Mouse (Mus musculus) urinary bladder, postnatal 10 days (tissue): Measurements from ENCODE around the gene Tcerg1l.

Source experiments
- DNase-seq: peaks from one replicate; pipeline ENCODE4 v3.0.0; 2022; ENCODE audit warnings: low spot score

The Tcerg1l gene

DNA sequence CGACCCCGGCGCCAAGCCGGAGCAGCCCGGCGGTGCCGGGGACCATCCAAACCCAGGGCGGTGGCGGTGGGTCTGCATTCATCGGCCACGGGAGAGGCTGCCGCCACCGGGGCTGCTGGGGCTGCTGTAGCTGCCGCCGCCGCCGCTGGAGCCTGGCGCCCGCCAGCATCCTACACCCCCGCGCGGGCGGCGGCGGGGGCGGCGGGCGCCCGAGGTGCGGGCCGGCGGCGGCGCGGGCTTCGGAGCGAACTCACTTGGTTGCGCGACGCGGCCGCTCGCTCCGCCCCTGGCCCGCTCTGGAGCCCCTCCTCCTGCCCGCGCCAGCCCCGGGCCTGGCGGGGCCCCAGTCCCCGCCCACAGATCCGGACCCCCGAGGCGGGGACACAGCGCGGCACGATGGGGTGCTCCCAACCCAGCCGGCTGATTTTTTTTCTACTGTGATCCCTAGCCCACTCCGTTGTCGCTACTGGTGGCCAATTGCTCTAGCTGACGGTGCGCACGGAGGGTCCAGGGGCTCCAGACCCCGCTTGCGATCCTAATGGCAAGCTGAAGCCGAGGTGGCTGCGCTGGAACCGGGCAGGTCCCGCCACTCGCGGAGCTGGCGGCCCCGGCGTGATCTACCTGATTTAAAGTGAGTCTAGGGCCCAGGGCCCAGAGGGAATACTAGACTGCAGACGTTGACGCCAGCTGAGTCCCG lies at the start of gene Tcerg1l:
Gene Tcerg1l (minus strand): TSS at position 246 of the 697 bp plus-strand sequence.
- DNase-seq = no peak

DNA sequence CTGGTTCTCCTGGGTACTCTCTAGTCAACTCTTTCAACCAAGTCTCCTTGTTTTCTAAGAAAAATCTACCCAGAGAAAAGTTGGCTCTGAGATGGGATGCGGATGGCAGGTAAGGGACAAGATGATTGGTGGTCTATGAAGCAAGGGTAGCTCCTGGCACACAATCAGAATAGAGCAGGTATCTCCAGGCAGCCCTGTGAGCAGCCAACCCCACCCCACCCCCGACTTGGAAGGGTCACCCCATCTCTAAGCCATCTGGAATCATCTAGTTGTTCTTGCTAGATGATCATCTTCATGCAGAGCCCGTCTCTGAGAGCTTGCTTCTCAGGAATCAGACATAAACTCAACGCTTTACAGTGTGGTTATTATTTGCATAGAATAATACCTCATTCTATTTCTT lies 44.6 kb upstream of the Tcerg1l start:
- no peak for DNase-seq

DNA sequence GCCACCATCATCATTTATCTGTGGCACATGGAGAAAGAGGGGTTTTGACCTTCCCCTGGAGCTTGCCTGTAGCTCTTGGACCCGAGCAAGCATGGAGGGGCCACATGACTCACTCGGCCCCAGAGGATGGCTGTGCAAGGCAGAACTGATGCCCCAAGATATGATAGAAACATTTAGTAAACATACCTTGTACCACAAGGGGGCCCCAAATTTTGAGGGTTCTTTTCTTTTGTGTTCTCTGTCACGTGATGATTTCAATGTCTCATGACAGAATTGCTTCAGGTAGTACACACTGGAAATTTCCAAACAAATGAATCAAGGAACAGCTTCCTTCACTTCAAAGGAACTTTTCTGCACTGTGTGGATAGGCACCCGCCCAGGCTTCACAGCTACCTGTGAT lies 35.0 kb upstream of the Tcerg1l start:
- DNase-seq = no peak

DNA sequence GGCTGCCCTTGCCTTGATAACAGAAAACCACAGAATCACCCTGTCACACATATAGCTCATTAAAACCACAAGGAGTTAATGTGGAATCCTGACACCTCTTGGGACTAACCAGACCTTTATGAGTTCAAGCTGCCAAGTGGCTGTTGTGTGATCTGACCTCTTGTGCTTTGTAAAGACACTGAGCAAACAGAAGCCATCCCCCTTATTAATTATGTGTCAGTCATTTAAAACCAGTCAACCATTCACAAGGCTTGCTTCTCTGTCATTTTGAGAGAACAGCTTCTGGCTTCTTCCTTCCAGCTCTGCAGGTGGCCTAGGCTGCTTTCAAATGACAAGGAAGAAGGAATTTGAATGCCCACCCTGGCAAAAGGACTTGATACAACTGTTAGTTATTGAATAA lies 33.9 kb upstream of the Tcerg1l start:
- no peak for DNase-seq

DNA sequence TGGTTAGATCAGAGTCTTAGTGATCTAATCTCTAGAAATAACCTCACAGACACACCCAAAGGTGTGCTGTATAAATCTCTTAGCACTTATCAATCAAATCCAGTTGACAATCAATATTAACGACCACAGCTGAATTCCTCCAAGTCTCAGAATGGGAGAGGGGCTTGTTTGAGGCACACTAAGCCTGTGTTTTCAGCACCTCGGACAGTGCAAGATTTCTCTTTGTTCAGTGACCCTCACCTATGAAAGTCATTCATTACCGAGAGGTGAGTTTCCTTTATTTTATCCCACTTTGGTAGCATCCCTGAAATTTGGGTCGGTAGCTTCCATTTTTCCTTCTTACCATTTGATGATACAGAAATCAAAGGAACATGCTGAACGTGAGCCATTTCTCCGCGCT lies 32.4 kb upstream of the Tcerg1l start:
- DNase-seq = no peak

DNA sequence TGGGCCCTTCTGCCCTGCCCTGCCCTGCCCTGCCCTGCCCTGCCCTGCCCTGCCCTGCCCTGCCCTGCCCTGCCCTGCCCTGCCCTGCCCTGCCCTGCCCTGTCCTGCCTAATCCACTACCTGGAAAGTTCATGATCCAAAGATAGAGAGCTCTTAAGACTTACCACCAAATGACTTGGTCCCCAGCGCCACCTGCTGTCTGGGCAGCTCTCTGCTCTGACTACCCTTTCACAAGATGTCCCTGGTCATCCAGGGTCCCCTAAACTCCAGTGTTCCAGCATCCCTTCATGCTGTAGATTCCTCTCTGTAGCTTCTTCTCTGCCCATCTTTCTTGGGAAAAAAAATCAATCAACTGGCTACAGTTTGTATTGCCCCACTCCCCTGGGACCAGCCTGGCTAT lies 31.3 kb upstream of the Tcerg1l start:
- DNase-seq = no peak

DNA sequence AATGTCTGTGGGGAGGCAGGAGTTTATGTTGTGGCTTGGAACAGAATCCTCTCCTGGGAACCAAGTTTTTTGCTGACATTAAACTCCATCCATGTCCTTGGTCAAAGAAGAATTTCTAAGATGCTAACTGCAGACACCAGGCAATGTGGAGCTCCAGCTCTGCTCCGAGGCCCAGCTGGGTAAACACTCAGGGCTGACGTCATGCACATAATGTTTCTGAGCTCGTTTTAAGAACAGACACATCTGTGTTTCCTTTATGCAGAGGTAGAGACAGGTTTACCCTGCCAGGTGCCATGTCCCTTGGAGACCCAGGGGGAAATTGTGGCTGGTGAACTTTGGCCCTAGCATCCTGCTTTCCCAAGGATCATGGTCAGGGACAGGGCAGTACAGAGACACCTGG lies 29.9 kb upstream of the Tcerg1l start:
- DNase-seq = no peak

DNA sequence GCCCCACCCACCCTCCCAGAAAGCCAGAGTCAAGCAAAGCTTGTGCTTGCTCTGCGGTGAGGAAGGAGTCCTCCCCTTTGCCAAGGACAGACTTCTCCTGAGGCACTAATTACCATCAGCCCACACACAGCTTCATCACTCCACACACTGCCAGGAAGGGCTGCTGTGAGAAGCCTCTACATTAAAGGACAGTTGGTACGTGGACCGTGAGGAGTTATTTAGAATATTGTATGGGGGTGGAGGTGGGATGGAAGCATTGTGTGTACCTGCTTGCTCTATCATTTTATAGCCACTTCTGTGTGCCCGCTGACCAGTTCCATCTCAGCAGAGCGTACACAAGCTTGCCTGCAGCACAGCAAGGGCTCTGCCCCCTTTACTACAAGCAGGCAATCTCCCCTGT lies 16.0 kb upstream of the Tcerg1l start:
- DNase-seq = no peak

DNA sequence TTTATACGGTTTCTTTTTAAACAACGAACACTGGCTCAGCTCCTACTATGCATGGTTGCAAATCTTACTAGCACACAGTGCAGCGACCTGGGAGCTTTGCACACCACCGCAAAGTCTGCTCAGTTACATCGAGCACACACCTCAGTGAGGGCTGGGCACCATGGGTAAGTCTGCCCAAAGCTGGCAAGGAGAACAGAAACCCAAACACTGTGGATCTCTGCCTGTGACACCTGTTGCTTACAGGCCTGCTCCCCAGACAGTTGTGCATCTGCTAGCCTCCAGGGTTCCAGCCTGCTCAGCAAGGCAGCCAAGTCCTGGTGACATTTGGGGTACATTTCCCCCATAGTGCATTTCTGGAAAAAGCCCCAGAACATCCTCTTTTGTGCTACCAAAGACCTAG lies 4.1 kb upstream of the Tcerg1l start:
- no peak for DNase-seq

DNA sequence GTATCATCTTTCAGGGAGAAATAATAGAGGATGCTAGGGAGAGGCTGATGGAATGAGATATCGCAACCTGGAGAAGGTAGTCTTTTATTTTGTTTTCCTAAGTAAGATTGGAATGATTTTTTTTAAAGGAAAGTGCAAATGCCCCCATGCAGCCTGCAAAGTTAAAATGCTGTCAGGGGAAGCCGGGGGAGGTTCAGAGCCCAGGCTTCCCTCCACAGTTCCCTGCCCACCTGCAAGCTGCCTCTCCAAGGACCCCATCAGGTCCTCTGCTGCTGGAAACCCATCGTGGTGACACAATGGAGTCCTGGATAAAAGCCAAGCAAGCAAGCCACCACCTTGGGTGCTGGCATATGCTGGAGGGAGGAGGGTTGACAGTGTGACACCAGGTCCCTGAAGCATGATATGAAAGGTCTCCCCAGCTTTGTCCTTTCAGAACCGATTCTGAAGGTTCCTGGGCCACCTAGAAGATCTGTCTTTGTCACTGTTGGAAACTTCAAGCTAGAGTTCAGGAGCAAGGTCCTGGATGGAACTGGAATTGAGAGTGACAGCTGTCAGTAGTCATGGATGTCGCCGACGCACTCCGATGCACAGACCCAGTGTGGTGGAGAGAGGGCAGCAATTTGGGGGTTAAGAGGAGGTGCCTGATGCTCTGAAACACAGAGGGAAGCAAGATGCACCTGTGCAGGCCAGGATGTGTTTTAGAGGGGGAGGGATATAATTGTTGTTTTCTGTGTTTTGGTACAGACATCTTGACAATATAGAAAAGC lies 3.2 kb upstream of the Tcerg1l start:
- DNase-seq = no peak

DNA sequence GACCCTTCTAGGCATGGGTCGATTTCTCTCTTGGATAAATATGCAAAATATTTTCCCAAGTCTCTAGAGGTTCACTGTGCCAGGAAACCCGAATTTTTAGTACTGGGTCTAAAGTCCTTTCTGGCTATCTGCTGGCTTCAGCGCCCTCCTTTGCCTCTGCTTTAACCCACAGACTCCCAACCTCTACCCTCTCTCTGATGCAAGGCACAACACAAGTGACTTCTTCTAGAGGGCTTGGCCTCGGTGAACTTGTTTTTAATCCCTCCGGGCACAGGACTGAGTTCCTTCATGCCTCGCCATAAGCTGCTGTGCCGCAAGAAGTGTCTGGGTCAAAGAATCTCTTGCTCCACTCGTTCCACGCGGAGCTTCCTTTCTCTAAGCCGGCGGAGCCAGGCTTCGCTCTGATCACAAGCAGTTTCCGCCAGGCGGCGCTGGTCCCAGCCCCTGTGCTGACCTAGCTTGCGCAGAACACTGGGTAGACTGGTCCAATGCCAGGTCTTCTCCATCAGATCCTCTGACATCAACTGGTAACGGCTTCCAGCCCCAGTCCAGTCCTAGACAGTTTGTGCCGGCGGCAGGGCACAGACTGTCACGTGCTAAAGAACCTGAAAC lies 758 bp upstream of the Tcerg1l start:
- DNase-seq = no peak

DNA sequence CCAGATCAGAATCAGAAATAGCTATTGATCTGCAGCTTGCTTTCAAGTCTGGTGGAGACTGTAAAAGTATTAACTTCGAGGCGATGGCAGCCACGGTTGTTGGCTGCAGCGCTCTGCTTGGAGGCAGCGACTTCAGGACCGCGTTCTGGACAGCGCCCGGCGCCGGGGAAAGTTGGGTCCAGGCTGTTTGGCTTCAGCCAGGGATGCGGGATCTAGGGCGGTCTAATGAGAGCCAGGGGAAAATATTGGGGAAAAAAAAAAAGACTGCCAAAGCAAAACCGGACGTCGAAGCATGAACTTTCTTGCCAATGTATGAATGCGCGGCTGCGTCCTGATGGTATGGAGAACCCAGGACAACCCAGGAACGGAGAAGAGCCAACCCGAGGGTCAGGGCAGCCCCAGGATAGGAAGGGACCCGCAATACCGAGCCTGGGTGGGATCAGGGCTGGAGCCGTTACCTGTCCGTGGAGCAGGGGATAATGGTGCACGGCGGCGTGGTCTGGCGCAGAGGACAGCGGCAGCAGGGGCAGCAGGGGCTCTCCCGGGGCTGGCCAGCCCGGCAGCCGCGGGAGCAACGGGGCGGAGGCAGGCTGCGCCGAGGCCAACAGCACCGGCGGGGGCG lies 556 bp downstream of the Tcerg1l start:
- peak; percentile 20 for DNase-seq

DNA sequence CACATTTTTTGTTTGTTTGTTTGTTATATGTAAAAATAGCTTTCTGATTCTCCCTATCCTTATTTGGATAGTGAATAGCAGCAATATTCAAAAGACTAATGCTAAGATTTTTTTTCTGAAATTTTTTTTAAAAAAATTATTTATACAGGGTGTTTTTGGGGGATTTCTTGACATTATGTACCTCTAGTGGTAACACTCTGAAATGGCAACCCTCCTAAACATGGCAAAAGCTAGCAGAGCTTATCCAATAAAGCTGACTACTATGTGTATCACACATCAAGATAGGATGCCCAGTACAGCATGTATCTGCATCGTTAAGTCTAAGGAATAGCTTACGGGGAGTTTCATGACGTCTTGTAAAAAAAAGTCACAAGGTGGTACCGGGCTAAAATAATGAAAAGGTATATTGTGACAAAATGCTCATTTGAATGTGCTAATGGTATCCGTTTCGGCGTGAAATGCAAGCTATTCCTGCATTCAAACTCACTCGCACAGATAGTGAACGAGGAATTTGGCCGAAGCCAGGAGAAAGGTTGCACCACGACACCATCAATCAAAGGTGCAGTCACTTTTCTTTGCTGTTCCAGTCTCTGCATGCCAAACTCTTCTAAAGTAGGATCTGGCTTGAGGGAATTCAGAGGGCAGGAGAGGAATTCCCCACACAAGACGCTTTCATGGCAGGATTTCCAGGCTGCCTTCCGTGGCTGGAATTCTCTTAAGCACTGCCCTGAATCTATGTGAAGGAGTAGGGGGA lies 1.2 kb downstream of the Tcerg1l start:
- DNase-seq = no peak

DNA sequence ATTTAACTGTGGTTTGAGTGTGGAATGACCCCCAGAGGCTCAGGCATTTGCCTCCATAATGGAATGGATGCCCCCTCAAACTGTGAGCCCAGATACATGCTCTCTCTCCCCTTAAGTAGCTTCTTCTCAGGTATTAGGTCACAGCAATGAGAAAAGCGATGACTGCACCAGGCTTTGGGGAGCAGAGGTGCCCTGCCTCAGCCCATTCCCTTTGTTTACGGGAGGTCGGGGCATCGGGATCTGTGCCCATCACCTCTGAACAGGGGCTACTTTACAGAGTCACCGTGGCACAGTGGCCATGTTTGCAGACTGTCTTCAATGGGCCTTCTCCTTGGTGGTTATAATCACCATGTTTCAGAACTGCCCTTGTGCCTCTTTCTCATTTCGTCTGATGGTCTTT lies 7.6 kb downstream of the Tcerg1l start:
- no peak for DNase-seq

DNA sequence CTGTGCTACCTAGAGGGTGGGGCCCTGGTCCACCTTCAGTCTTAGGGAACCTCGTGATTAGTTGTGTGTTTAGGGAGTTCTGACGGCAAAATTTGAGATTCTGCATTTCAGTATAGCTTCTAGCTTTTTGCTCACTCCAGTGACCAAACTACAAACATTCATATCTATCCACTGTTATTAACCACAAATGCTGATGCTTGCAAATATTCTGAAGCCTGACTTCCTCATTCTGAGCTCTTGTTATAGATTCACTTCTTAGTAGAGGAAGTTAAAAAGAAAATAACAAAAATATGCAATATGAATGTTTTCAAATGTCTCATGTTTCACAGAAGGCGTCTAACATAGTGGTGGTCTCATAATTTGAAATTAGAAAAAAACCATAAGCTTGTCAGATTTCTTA lies 8.5 kb downstream of the Tcerg1l start:
- DNase-seq = no peak

DNA sequence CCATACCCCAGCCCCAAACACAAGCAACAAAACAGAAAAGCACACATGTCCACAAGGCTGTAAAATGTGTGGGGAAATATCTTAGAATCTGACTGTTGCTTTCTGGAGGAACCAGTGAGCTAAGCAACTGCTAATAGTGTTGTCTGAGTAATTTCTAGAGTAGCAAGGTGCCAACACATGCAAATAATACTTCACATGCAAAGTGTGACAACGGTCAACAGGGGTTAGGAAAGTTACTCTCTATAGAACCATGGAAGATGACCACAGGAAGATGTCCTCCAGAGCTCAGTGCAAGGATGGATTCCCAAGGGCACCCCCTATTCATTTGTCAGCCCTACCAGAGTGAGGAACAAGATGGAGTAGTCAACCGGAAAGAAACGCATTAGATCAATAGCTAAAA lies 18.3 kb downstream of the Tcerg1l start:
- DNase-seq = no peak

DNA sequence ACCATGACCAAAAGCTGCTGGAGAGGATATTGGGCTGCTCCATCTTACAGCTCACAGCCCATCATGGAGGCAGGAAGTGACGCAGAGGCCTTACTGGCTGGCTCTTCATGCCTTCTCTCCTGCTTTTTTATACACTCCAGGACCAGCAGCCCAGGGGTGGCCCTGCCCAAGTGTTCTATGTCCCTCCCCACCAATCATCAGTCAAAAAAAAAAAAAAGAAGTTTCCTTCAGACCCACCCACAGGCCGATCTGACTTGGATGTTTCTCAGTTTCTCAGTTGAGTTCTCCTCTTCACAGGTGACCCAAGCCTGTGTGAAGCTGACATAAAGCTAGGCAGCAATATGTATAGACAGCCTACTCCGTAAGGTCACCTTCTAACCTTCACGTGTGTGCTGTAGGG lies 19.0 kb downstream of the Tcerg1l start:
- DNase-seq = no peak

DNA sequence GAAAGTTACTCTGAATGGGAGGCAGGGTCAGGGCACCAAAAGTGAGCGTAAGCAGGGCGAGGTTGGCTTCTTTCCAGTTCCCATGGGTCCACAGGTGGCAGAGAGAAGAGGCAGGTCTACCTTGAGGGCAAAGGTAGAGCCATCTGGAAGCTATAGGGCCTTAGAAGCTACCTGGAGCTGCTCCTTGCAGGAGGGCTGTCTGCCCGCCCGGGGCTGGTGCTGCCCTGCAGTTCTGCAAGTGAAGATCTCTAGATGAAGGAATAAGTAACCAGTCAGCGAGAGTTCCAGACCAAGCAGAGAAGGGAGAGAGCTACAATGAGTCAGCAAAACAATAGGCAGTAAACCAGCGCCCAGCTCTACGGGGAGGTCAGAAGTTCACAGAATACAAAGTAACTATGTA lies 22.0 kb downstream of the Tcerg1l start:
- no peak for DNase-seq

DNA sequence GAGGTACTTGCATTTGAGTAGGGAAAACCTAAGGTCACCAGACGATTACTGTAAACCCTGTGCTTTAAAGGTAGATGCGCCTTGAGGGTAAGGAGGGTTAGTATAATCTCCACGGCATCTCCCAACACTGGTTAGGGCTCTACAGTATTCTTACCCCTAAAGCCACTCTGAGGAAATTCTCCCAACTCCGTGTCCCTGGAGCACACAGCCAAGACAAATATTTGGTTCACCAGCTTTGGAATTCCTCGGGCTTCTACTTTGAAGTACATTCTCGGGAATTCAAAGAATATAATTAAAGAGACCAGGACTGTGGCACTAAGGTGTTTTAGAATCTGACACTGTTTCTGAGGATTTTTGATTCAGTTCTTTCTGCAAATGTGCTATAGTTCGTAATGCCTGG lies 23.2 kb downstream of the Tcerg1l start:
- DNase-seq = no peak

DNA sequence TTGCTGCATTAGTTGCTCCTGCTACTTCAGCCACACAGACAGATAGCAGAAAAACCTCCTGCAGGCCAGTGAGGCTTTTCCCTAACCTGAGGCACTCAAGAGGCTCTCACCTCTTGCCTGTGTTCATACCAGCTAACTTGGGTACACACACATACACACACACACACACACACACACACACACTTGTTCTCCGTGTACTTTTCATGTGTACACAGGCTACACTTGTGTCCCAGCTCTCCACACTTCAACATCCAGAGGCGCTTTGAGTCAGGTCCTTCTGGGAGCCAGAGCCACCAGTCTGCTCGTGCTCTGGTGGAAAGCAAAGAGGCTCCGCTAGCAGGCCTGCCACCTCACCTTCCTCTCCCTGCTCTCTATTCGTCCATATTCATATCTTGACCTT lies 24.0 kb downstream of the Tcerg1l start:
- no peak for DNase-seq

DNA sequence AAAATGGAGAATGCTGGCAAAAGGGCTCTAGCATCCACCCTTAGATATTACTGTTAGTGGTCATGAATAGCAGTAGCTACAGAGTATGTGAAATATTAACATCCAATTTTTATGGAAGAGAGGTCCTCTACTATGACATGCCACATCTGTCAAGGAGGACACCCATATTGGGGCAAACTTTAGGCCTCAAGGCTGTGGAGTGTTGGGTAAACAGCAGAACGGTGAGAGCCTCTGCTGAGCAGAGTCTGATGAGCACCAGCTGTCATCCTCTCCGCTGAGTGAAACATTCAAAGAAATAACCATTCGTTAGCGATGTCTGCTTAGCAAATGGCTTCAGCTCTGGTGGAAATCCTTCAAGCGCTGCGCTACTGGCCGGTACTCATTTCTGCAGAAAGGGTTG lies 30.0 kb downstream of the Tcerg1l start:
- DNase-seq = no peak

DNA sequence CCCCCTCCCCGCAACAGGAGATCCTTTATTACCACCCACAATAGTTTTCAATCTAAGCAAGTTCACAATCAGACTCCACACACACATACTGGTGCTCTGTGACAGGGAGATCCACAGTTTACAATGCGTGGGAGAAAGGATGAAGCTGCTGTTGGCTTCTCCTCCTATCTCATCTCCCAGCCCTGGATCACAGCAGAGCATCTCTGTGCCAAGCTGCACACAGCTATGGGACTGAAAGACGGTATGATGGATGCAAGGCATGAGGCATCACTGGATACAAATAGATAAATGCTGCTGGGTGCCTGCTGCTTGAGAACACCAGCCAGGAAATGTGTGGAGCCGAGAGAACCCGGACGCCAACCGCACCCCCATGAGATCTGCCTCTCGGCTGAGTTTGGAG lies 32.0 kb downstream of the Tcerg1l start:
- no peak for DNase-seq
